Mouse (Mus musculus) heart, embryonic 12.5 days (tissue): ENCODE data around the gene Acadm. TPM values are rescaled to one million over a fixed set of nuclear protein-coding genes. Genes with fewer than 3 reads are reported as not detected.

Experiments used
- ATAC-seq: fragments of 200-750 bp; cut with Nextera tagmentation; 2 replicates; pipeline ENCODE4 v1.8.0; 2017; ENCODE audit warnings: moderate TSS enrichment, moderate library complexity; ENCODE audit not compliant: insufficient number of reproducible peaks, low FRiP score
- H3K27ac ChIP-seq: fragments of 300-500 bp; sonication (generic); 2 replicates; pipeline ENCODE4 v1.5.1; 2016; ENCODE audit warnings: mild to moderate bottlenecking, moderate library complexity; ENCODE audit not compliant: poor library complexity, severe bottlenecking
- H3K27me3 ChIP-seq: fragments of 300-500 bp; sonication (generic); replicated peaks from 2 replicates; pipeline ENCODE4 v1.6.1; 2016; ENCODE audit warnings: mild to moderate bottlenecking, moderate library complexity
- H3K36me3 ChIP-seq: fragments of 300-500 bp; sonication (generic); 2 replicates; pipeline ENCODE4 v1.6.1; 2016; ENCODE audit warnings: mild to moderate bottlenecking, moderate library complexity
- H3K4me1 ChIP-seq: fragments of 300-500 bp; sonication (generic); replicated peaks from 2 replicates; pipeline ENCODE4 v1.6.1; 2016; ENCODE audit warnings: mild to moderate bottlenecking
- H3K4me2 ChIP-seq: fragments of 300-500 bp; sonication (generic); 2 replicates; pipeline ENCODE4 v1.6.1; 2016; ENCODE audit warnings: mild to moderate bottlenecking, moderate library complexity
- H3K4me3 ChIP-seq: fragments of 300-500 bp; sonication (generic); 2 replicates; pipeline ENCODE4 v1.5.1; 2016; ENCODE audit warnings: mild to moderate bottlenecking
- H3K9ac ChIP-seq: fragments of 300-500 bp; sonication (generic); 2 replicates; pipeline ENCODE4 v1.6.1; 2016; ENCODE audit warnings: mild to moderate bottlenecking, moderate library complexity
- H3K9me3 ChIP-seq: fragments of 300-500 bp; sonication (generic); replicated peaks from 2 replicates; pipeline ENCODE4 v1.6.1; 2016; ENCODE audit warnings: mild to moderate bottlenecking, moderate library complexity
- WGBS: fragments of 180-500 bp; shearing (Covaris S2); methylation state at CpG from one replicate; pipeline ENCODE4 v1.1.7; 2016; 5-methylcytosine and 5-hydroxymethylcytosine counted together
- polyA plus RNA-seq: library from polyadenylated mRNA; unstranded; fragments of >200 nt; fragmentation: Nextera tagmentation; extraction: Ambion mirVana; gene quantifications from 2 replicates; pipeline ENCODE4 v1.2.1, GENCODE M21; 2016

The Acadm gene
- polyA plus RNA-seq, 1 experiment from 2014 or later: 188 TPM

GRCm38 (mm10) chr3:153961632-153962389 is 17.4 kb upstream of the Acadm start:
- H3K9ac ChIP-seq: no peak overlapping the region
- 66% methylated on average over 6 of the region's 6 CpGs for WGBS

GRCm38 (mm10) chr3:153960884-153961283 is 16.5 kb upstream of the Acadm start:
- Histone ChIP-seq H3K4me3 (no peak overlapping the region), H3K4me1 (0 out of 2 replicates have a peak, but pooled peaks cover 3% of the 10 kb centered on the region), H3K9ac (no peak overlapping the region), H3K9me3 (peaks cover 8% of the 10 kb centered on the region; the same call in 1 of the 2 replicates), H3K36me3 (no peaks in the 10 kb centered on the region), H3K27ac (no peak overlapping the region), H3K4me2 (no peak overlapping the region), H3K27me3 (no peaks in the 10 kb centered on the region)
- 66% methylated on average over 2 of the region's 2 CpGs for WGBS
- no peak for ATAC-seq

More at GRCm38 (mm10) chr3:153961632-153962389, 17.4 kb upstream of the Acadm start:
- no peak for ATAC-seq
- no peak overlapping the region for H3K4me3 ChIP-seq
- H3K4me1 ChIP-seq: 0 out of 2 replicates have a peak, but pooled peaks cover 3% of the 10 kb centered on the region
- peaks cover 8% of the 10 kb centered on the region; the same call in 1 of the 2 replicates for H3K9me3 ChIP-seq
- no peaks in the 10 kb centered on the region for H3K27me3 ChIP-seq
- H3K4me2 ChIP-seq: no peak overlapping the region
- H3K36me3 ChIP-seq: no peaks in the 10 kb centered on the region
- H3K27ac ChIP-seq: no peak overlapping the region

DNA sequence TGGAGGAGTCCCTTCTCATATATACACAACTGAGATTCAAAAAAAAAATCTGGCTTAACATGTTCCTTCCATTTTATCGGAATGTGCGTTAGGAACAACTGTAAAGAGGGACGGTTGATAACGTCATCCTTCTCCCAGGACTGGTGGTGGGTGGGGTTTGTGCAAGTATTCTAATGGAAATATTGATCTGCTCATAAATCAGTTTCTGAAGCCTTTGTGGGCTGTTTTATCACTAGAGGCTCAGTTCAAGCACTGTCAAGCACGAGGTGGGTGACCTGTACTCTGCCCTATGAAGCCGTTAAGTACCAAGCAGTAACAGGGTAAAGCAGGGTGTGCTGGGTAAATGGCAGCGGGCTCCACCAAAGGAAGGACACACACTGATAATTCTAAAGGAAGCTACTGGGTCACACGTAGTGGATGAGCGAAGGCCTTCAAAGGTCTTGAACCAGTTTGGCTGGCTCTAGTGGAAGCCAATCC is 15.3 kb upstream of the Acadm start:
- no peak overlapping the region for H3K9ac ChIP-seq
- WGBS: 82% methylated on average over 9 of the region's 9 CpGs
- no peak overlapping the region for H3K27ac ChIP-seq

GRCm38 (mm10) chr3:153959035-153959730 is 14.8 kb upstream of the Acadm start:
- 93% methylated on average over 1 of the region's 1 CpGs for WGBS
- ATAC-seq: no peak
- Histone ChIP-seq H3K9me3 (peaks cover 8% of the 10 kb centered on the region; the same call in 1 of the 2 replicates), H3K27ac (no peak overlapping the region), H3K9ac (no peak overlapping the region), H3K27me3 (no peaks in the 10 kb centered on the region), H3K4me2 (no peak overlapping the region), H3K4me3 (no peak overlapping the region), H3K4me1 (no peaks in the 10 kb centered on the region), H3K36me3 (no peaks in the 10 kb centered on the region)

More for the DNA sequence above, 15.3 kb upstream of the Acadm start:
- H3K4me2 ChIP-seq: no peak overlapping the region
- peaks cover 8% of the 10 kb centered on the region; the same call in 1 of the 2 replicates for H3K9me3 ChIP-seq
- H3K4me3 ChIP-seq: no peak overlapping the region
- no peaks in the 10 kb centered on the region for H3K4me1 ChIP-seq
- no peaks in the 10 kb centered on the region for H3K27me3 ChIP-seq
- H3K36me3 ChIP-seq: no peaks in the 10 kb centered on the region
- no peak for ATAC-seq

DNA sequence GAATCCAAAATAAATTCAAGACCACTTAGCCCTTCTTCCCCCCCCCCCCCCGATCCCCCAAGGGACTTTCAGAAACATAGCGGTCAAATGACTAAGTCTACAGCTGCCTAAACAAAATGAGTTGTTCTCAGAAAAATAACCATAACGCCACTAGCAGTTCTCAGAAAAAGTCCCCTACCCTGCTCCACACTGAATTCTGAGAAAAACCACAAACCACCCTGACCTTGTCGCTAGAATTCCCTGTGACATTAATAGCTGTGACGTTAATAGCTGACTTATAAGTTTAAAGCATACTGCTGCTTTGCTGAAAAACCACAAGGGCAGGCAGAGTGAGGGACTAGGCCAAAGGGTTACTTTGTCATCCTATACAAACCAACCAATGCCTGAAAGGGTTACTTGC is 13.5 kb upstream of the Acadm start:
- 84% methylated on average over 5 of the region's 5 CpGs for WGBS
- H3K9ac ChIP-seq: no peak overlapping the region
- ATAC-seq: no peak
- no peak overlapping the region for H3K27ac ChIP-seq
- no peak overlapping the region for H3K4me3 ChIP-seq
- no peaks in the 10 kb centered on the region for H3K4me1 ChIP-seq
- no peak overlapping the region for H3K4me2 ChIP-seq
- no peaks in the 10 kb centered on the region for H3K36me3 ChIP-seq
- peaks cover 8% of the 10 kb centered on the region; the same call in 1 of the 2 replicates for H3K9me3 ChIP-seq
- no peaks in the 10 kb centered on the region for H3K27me3 ChIP-seq

DNA sequence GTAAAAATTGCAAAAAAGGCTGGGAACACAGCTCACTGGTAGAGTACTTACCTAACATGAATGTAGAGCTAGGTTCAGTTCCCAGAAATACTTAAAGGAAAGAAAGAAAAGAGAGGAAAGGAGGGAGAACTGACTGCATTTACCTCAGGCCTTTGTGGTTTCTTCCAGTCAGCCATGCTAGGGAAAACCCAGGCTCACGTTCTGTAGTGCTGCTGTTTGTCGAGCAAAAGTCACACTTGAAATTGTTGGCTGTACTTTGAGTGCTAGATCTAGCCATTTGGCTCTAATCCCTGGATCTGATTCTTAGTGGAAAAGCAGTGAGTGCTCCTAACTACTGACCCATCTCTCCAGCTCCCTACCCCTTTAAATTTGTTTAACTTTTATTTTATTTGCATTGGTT is 3.7 kb upstream of the Acadm start:
- no peaks in the 10 kb centered on the region for H3K27me3 ChIP-seq
- no peak for ATAC-seq
- H3K4me2 ChIP-seq: no peak overlapping the region
- 59% methylated on average over 2 of the region's 2 CpGs for WGBS
- H3K4me1 ChIP-seq: 0 out of 2 replicates have a peak, but pooled peaks cover 5% of the 10 kb centered on the region
- no peaks in the 10 kb centered on the region for H3K36me3 ChIP-seq
- H3K27ac ChIP-seq: no peak overlapping the region
- H3K9me3 ChIP-seq: 0 out of 2 replicates have a peak, but pooled peaks cover 4% of the 10 kb centered on the region
- no peak overlapping the region for H3K4me3 ChIP-seq
- no peak overlapping the region for H3K9ac ChIP-seq

GRCm38 (mm10) chr3:153947271-153947670 is 2.8 kb upstream of the Acadm start:
- no peak overlapping the region for H3K4me2 ChIP-seq
- ATAC-seq: no peak
- no peaks in the 10 kb centered on the region for H3K27me3 ChIP-seq
- H3K9me3 ChIP-seq: 0 out of 2 replicates have a peak, but pooled peaks cover 4% of the 10 kb centered on the region
- H3K27ac ChIP-seq: no peak overlapping the region
- peaks cover 14% of the 10 kb centered on the region for H3K4me1 ChIP-seq
- no peak overlapping the region for H3K4me3 ChIP-seq
- no peaks in the 10 kb centered on the region for H3K36me3 ChIP-seq
- no peak overlapping the region for H3K9ac ChIP-seq
- WGBS: 64% methylated on average over 4 of the region's 4 CpGs

GRCm38 (mm10) chr3:153943901-153944334 is 514 bp downstream of the Acadm start:
- Histone ChIP-seq H3K9ac (peak overlapping the region; percentile 89), H3K4me2 (peak overlapping the region; percentile 77), H3K27me3 (no peaks in the 10 kb centered on the region), H3K27ac (peak overlapping the region; percentile 94), H3K36me3 (peaks cover 16% of the 10 kb centered on the region), H3K9me3 (no peaks in the 10 kb centered on the region), H3K4me1 (peaks cover 21% of the 10 kb centered on the region), H3K4me3 (peak overlapping the region; percentile 87)
- WGBS: 2% methylated on average over 19 of the region's 19 CpGs
- ATAC-seq: peak; percentile 69

DNA sequence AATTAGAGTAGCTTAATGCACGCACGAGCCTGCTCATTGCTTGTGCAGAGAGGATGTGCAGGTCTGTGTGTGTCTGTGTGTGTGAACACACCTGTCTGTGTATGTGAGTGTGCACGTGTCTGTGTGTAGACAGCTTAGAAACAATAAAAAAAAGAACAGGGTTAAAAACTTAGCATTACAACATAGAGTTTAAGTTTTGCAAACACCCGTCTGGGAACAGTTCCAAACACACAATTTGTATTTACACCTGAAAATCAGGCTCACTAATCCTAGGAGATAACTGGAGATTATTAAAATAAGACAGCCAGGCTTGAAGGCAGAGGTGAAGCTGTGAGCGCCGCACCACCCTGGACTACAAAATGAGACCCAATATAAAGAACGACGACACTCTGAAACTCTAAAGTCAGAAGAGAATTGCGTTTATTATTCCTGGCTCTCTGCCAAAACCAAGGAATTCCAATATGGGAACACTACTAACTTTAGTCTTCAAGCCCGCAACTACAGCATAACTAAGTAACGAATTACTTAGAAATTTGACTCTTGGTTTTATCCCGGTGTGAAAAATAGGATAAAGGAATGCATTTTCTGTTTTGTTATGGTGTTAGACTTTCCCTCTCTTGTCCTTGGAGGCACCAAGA is 1.3 kb downstream of the Acadm start:
- Histone ChIP-seq H3K4me3 (peak overlapping the region; percentile 87), H3K4me2 (peak overlapping the region; percentile 77), H3K27ac (peak overlapping the region; percentile 94), H3K9me3 (no peaks in the 10 kb centered on the region), H3K4me1 (peaks cover 21% of the 10 kb centered on the region), H3K36me3 (peaks cover 24% of the 10 kb centered on the region), H3K9ac (peak overlapping the region; percentile 54; the same call in 1 of the 2 replicates), H3K27me3 (no peaks in the 10 kb centered on the region)
- 42% methylated on average over 12 of the region's 12 CpGs for WGBS
- no peak for ATAC-seq

GRCm38 (mm10) chr3:153941613-153942012 is 2.8 kb downstream of the Acadm start:
- Histone ChIP-seq H3K4me2 (no peak overlapping the region), H3K27me3 (no peaks in the 10 kb centered on the region), H3K36me3 (peaks cover 39% of the 10 kb centered on the region), H3K4me1 (peaks cover 27% of the 10 kb centered on the region), H3K9ac (no peak overlapping the region), H3K9me3 (no peaks in the 10 kb centered on the region), H3K27ac (no peak overlapping the region), H3K4me3 (no peak overlapping the region)
- ATAC-seq: no peak
- 84% methylated on average over 13 of the region's 13 CpGs for WGBS

GRCm38 (mm10) chr3:153940486-153940885 is 3.9 kb downstream of the Acadm start:
- Histone ChIP-seq H3K4me2 (no peak overlapping the region), H3K4me3 (no peak overlapping the region), H3K27me3 (no peaks in the 10 kb centered on the region), H3K9ac (no peak overlapping the region), H3K4me1 (peaks cover 33% of the 10 kb centered on the region), H3K36me3 (peaks cover 42% of the 10 kb centered on the region), H3K9me3 (no peaks in the 10 kb centered on the region), H3K27ac (no peak overlapping the region)
- WGBS: 81% methylated on average over 9 of the region's 9 CpGs
- ATAC-seq: no peak
